Mouse (Mus musculus) gonadal fat pad, adult 2 months (tissue): ENCODE measurements around the gene Ddx19a. TPM values are rescaled to one million over a fixed set of nuclear protein-coding genes. Genes with fewer than 3 reads are reported as not detected.
"Not testable (repeated sequence)": the region's sequence is repeated elsewhere in the genome, so short reads cannot be mapped to it uniquely, and the experiment has no call there.

ENCODE experiments used
- DNase-seq: peaks from one replicate; pipeline ENCODE4 v3.0.0-alpha.2; 2012; ENCODE audit warnings: low read depth
- polyA plus RNA-seq: library from polyadenylated mRNA; depleted of rRNA; stranded (reverse); fragments of >200 nt; gene quantifications from 2 replicates; pipeline ENCODE4 v1.2.3, GENCODE M21; 2012

Gene Ddx19a
- polyA plus RNA-seq, 1 experiment: 29.8 TPM

DNA sequence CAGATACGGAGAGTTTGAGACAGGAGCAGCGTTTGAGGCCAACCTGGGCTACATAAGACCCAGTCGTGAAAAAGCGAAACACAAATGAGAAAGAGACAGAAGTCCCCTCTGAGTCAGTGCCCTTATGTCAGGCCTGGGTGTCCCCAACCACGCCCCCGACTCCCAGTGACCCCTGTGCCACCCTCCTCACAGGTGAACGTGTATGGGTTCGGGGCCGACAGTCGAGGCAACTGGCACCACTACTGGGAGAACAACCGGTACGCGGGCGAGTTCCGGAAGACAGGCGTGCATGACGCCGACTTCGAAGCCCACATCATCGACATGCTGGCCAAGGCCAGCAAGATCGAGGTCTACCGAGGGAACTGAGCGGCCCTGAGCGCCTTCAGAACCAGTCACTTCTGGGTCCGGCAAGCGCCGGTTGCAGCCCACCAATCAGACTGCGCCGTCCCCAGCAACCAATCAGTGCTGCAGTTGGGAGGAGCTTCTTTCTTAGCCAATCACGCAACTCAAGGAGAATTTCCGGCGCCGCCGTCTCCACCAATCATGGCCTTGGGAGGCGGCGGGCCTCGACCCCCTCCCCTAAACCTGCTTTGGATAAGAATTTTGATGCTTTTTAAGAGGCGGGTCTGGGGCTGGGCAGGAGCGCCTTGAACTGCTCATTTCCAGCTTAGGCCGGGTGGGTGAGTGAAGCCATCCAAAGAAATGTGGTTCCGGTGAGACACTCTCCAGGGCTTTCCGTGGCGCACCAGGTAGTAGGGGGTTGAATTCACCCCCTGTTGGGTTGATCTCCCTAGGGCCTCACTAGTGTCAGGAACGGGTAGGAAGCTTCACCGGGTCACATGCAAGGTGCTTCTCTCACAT, 27.5 kb downstream of the Ddx19a start:
- peak; percentile 45 for DNase-seq

GRCm38 (mm10) chr8:110967326-110967725, 30.3 kb downstream of the Ddx19a start:
- no peak for DNase-seq

GRCm38 (mm10) chr8:110966586-110966985, 31.0 kb downstream of the Ddx19a start:
- DNase-seq: no peak

DNA sequence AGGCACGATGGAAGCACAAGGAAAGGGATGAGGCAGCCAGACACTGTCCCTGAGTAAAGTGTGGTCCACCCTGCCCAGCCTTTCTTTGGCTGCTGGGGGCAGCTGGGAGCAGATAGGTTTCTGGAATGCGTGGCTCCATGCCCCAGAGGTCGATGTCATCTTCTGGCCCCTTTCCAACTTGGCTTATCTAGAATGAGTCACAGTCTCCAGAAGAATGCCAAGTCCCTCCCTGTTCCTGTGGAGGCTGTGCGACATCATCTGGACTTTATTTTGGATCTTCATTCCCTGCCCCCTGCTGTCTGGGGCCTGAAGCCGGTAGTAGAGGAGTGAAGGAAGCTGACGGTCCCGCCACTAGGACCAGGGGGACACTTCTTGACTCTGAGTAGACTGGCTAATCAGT, 32.0 kb downstream of the Ddx19a start:
- DNase-seq: no peak

DNA sequence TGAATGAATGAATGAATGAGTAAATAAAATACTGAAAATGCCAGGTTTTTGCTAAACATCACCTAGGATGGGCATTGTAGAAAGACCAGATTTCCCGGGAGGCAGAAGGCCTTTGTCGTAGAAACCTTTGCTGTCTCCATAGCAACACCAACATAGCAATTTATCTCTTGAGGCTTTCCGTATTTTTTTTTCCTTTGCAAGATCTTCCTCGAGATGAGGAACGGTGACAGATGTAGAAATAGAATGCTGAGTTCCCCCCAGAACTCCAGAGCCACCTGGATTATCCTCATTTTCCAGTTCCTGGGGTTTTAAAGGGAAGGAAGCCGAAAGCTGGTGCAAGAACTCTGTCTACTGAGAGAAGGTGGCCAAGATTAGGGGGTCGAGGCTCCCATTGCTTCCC, 32.9 kb downstream of the Ddx19a start:
- DNase-seq: no peak

DNA sequence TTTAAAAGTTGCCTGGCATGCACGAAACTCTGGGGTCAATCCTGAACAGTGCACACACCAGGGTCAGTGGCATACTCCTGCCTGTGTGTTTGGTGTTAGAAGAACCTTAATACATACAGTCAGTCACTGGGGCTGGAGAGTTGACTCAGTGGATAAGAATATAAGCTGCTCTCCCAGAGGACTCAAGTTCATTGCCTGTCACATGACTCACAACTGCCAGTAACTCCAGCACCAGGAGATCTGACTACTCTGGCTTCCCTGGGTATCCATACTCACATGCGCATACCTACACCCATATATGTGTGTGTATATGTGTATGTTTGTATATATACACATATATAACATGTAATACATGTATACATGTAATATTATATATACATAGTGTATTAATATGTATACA, 34.5 kb downstream of the Ddx19a start:
- DNase-seq: no peak

DNA sequence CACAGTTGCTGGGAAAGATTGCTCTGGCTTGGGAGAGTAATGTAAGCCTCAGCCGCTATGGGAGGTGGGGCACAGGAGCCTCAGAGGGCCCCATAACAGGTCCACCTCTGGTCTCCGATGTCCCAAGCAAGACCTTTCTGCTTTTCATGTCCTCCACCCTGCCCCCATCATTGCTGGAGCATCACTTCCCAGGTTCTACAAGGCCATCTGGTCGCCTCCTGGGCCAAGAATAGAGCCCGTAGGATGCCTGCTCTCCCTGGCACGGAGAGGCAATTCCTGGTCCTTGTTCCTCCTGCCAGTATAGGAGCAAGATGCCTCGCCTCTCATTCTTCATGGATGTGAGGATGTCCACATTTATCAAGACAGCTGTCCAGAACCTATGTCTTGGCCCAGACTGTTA, 37.7 kb downstream of the Ddx19a start:
- no peak for DNase-seq

DNA sequence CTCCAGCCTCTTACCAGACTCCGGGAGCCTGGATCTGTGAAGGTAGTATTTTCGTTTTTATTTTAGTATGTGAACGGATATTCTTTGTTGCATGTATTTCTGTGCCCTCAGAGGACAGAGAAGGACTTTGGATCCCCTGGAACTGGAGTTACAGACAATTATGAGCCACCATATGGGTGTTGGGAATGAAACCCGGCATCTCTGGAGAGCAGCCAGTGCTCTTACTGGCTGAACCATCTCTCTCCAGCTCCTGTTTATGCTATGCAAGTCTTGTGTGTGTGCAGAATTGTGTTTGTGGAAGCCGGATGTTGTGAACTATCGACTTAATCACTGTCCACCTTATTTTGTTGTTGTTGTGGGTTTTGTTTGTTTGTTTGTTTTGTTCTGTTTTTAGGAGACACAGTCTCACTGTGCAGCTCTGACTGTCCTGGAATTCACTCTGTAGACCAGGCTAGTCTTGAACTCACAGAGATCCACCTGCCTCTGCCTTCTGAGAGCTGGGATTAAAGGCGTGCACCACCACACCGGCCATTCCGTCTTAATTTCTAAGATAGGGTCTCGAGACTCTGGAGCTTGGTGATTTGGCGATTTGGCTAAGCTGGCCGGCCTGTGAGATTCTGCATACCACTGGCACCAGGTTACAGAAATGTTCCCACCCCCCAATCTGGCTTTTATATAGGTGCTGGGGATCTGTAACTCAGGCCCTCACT, 38.4 kb downstream of the Ddx19a start:
- no peak for DNase-seq

DNA sequence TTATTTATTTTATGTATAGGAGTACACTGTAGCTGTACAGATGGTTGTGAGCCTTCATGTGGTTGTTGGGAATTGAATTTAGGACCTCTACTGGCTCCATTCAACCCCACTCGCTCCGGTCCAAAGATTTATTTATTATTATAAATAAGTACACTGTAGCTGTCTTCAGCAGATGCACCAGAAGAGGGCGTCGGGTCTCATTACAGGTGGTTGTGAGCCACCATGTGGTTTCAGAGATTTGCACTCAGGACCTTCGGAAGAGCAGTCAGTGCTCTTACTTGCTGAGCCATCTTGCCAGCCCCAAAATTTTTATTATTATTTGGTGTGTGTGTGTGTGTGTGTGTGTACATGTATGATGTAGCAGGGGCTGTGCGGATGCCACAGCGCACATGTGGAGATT, 39.0 kb downstream of the Ddx19a start:
- DNase-seq: not testable (repeated sequence)

DNA sequence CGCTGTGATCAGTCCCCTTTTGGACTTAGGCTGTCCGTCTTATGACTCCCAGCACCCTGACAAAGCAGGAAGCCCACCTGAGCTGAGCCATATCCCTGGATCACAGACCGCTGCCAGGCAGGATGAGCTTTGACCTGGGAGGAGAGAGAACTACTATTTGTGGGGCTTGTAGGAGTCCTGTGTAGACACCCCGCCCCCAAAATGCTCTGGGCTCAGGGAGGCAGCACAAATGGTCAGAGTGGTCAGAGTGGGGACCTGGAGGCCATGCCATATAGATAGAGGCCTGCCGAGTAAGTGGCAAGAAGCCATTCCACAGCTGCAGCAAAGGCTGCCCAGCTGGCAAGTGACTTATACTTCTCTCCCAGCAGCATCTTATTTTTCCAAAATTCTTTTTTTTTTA, 39.5 kb downstream of the Ddx19a start:
- no peak for DNase-seq

DNA sequence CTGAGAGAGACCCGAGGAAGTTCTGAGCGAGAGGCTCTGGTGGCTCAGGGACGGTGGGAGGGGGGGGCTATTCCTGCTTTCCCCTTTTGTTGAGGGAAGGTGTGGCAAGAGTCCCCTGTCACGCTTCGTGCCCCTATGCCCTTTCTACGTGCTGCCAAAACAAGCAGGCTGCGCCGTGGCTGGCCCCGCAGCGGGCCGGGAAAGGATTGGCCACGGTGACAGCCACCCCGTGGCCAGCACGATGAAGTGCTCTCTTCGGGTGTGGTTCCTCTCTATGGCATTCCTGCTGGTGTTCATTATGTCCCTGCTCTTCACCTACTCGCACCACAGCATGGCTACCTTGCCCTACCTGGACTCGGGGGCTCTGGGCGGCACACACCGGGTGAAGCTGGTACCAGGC, 40.1 kb downstream of the Ddx19a start:
- no peak for DNase-seq

DNA sequence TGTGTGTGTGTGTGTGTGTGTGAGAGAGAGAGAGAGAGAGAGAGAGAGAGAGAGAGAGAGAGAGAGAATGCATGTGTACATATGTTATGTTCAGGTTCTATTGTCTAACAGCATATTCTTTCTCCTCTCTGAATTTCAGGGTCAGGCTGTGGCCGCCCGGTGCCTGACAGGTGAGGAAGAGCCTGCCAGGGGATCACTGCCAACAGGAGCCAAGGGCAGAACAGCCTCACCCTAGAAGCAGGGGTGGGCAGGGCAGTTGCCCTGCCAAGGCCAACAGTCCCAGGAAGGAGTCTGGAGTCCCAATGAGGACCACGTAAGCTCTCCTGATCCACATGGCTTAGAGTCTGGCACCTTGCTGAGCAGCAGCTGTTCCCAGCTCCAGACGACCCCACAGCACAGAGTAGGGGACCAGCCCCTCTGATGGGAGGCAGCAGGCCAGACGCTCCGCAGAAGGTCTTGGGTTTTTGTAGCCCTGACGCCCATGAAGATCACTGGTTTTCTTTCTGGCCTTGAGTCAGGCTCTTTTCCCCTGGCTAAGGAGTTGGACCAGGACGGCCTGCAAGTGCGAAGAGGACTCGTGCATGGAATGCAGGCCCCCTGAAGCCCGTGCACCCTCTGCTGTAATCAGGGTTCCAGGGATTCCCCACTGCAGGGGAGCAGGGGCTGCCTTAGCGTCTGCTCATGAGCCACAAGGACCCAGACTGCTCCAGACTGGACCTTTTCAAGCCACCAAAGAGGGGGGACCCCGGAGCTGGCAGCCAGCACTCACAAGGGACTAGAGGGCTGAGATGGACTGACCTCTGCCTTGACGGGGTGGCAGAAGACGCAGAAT, 40.8 kb downstream of the Ddx19a start:
- DNase-seq: no peak

- DNase-seq: no peak
These were observed 42.8 kb downstream of the Ddx19a start for GRCm38 (mm10) chr8:110954776-110955175.

DNA sequence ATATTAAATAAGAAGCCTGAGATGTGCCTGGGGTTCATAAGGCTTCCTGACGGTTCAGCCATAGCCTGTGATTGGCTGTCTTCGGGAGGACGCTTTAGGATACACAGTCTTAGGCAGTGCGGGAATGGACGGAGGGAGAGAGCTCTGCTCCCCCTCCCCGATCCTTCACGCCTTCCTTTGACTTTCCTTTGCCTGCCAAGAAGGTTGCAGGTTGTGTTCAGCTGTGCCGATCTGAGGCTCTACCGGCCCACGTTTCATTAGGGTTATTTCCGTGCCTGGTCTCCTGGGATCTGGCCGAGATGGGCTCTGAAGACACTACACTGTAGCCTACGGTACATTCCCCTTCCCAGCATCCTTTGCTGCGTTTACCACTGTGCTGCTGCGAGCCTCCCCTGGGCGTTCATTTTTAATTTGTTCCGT, 47.5 kb downstream of the Ddx19a start:
- no peak for DNase-seq

DNA sequence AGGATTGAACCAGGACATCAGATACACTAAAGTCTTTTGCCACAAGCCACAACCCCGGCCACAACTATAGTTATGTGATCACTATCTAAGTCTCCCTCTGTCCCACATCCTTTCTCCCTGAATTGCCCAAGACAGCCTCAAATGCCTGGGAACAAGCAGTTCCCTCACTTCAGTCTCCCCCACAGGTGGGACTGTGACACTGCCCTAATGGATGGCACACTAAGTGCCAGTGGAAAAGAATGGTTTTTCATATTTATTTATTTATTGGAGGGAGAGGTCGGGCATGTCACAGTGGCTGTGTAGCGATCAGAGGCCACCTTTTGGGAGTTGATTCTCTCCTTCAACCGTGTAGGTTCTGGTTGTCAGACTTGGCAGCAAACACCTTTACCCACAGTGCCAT, 51.9 kb downstream of the Ddx19a start:
- DNase-seq: no peak

- no peak for DNase-seq
These were observed 53.2 kb downstream of the Ddx19a start for GRCm38 (mm10) chr8:110944276-110944876.

DNA sequence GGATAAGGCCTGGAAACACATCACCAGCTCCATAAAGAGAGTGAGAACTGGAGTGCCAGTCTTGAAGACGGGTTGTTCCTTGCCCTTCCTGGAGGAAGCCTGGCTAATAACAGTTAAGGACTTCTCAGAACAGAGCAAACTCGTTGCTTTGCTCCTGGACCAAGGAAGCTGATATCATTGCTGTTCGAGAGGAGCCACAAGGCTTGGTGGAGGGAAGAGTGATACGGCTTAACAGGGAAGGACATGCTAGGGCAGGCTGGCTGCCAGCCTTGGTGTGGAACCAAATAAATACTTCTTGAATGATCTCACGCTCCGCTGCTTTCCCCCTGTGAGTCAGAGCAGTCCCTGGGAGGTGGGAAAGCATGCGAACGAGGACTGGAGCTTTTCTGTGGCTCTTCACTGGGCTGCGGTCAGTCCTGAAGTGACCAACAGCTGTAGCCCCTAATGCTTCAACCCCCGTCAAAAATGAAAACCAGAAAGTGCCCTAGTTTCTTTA, 56.1 kb downstream of the Ddx19a start:
- DNase-seq: no peak

GRCm38 (mm10) chr8:110940682-110941452, 56.7 kb downstream of the Ddx19a start:
- DNase-seq: no peak

GRCm38 (mm10) chr8:110938882-110939589, 58.6 kb downstream of the Ddx19a start:
- no peak for DNase-seq

GRCm38 (mm10) chr8:110936217-110936616, 61.4 kb downstream of the Ddx19a start:
- DNase-seq: no peak
